Mouse (Mus musculus): ENCODE measurements around the gene Smarca2.

GRCm38 (mm10) chr19:26617287-26617686 lies 12.4 kb downstream of the Smarca2 start:
- no peak for TF ChIP-seq EP300 (IDR thresholded peaks at IDR 0.05; ENCODE audit: low read depth)
- no peak for TF ChIP-seq CTCF (IDR thresholded peaks at IDR 0.05; ENCODE audit: low read depth)

Data from liver, embryonic 14.5 days (tissue).